Mouse (Mus musculus) small intestine, adult 2 months (tissue): ENCODE measurements around the gene Lrriq4.

Experiments
- CTCF ChIP-seq: fragments of 200-500 bp; IDR thresholded peaks from 2 replicates; pipeline ENCODE4 v1.5.1; 2012; ENCODE audit warnings: low read depth, mild to moderate bottlenecking, control low read depth, inconsistent platforms, low read length, moderate library complexity, mixed read lengths; ENCODE audit not compliant: insufficient replicate concordance, insufficient read length; ENCODE audit errors: extremely low read depth
- POLR2A ChIP-seq: fragments of 200-500 bp; IDR thresholded peaks from 2 replicates; pipeline ENCODE4 v1.6.1; 2012; ENCODE audit warnings: low read depth, mild to moderate bottlenecking, control low read depth, inconsistent platforms, low read length, moderate library complexity

- TF ChIP-seq CTCF (no peak), POLR2A (no peak)
These were observed 49.0 kb upstream of the Lrriq4 start for GRCm38 (mm10) chr3:30595111-30595832.
